Mouse (Mus musculus) kidney, adult 2 months (tissue): ENCODE data around the gene Parp2. TPM values are rescaled to one million over a fixed set of nuclear protein-coding genes. Genes with fewer than 3 reads are reported as not detected.
"Not testable (repeated sequence)": the region's sequence is repeated elsewhere in the genome, so short reads cannot be mapped to it uniquely, and the experiment has no call there.

ENCODE experiments used
- DNase-seq: peaks from one replicate; pipeline ENCODE4 v3.0.0; 2021
- H3K27ac ChIP-seq: fragments of 200-500 bp; 2 replicates; pipeline ENCODE4 v1.5.1; 2012; ENCODE audit warnings: low read depth, low read length, control low read depth, inconsistent platforms; ENCODE audit not compliant: insufficient read depth
- H3K27me3 ChIP-seq: fragments of 200-500 bp; replicated peaks from 2 replicates; pipeline ENCODE4 v1.6.1; 2012; ENCODE audit warnings: mild to moderate bottlenecking, moderate library complexity, low read length, inconsistent platforms; ENCODE audit not compliant: control insufficient read depth, insufficient read depth
- H3K36me3 ChIP-seq: fragments of 200-500 bp; 2 replicates; pipeline ENCODE4 v1.6.1; 2012; ENCODE audit warnings: mild to moderate bottlenecking, moderate library complexity, low read length, inconsistent platforms; ENCODE audit not compliant: control insufficient read depth, insufficient read depth
- H3K4me1 ChIP-seq: fragments of 200-500 bp; 2 replicates; pipeline ENCODE4 v1.6.1; 2011; ENCODE audit warnings: low read length; ENCODE audit not compliant: control insufficient read depth, insufficient read depth
- H3K4me3 ChIP-seq: fragments of 200-500 bp; 2 replicates; pipeline ENCODE4 v1.5.1; 2011; ENCODE audit warnings: mild to moderate bottlenecking, low read depth, low read length, control low read depth; ENCODE audit not compliant: insufficient read depth
- CTCF ChIP-seq: fragments of 200-500 bp; conservative IDR thresholded peaks from 2 replicates; pipeline ENCODE4 v1.5.1; 2011; ENCODE audit warnings: low read depth, mild to moderate bottlenecking, control low read depth, low read length, moderate library complexity, mixed read lengths; ENCODE audit not compliant: insufficient read depth, insufficient read length
- POLR2A ChIP-seq: fragments of 200-500 bp; IDR thresholded peaks from one replicate; pipeline ENCODE4 v1.6.1; 2011; ENCODE audit warnings: low read depth, low read length, control low read depth
- WGBS: fragments of 180-500 bp; shearing (Covaris S2); methylation state at CpG from one replicate; pipeline ENCODE4 v1.1.7; 2018; 5-methylcytosine and 5-hydroxymethylcytosine counted together
- polyA plus RNA-seq: library from polyadenylated mRNA; depleted of rRNA; stranded (reverse); fragments of >200 nt; gene quantifications from 2 replicates; pipeline ENCODE4 v1.2.3, GENCODE M21; 2012

The Parp2 gene
- polyA plus RNA-seq, 1 experiment: 12.6 TPM

GRCm38 (mm10) chr14:50833964-50834363 lies 26.3 kb downstream of the Parp2 start:
- DNase-seq: peak; percentile 14
- Histone ChIP-seq H3K27ac (no peak overlapping the region), H3K4me3 (no peak overlapping the region), H3K27me3 (no peaks in the 10 kb centered on the region), H3K4me1 (no peaks in the 10 kb centered on the region), H3K36me3 (no peaks in the 10 kb centered on the region)
- TF ChIP-seq CTCF: no peak
- no peak for TF ChIP-seq POLR2A
- WGBS: 70% methylated on average over 10 of the region's 10 CpGs

- TF ChIP-seq POLR2A (no peak), CTCF (no peak)
- DNase-seq: no peak
- Histone ChIP-seq H3K27me3 (no peaks in the 10 kb centered on the region), H3K4me1 (no peaks in the 10 kb centered on the region), H3K36me3 (no peaks in the 10 kb centered on the region), H3K4me3 (no peak overlapping the region), H3K27ac (no peak overlapping the region)
- 50% methylated on average over 2 of the region's 2 CpGs for WGBS
These were observed 26.8 kb downstream of the Parp2 start for GRCm38 (mm10) chr14:50834435-50834834.

DNA sequence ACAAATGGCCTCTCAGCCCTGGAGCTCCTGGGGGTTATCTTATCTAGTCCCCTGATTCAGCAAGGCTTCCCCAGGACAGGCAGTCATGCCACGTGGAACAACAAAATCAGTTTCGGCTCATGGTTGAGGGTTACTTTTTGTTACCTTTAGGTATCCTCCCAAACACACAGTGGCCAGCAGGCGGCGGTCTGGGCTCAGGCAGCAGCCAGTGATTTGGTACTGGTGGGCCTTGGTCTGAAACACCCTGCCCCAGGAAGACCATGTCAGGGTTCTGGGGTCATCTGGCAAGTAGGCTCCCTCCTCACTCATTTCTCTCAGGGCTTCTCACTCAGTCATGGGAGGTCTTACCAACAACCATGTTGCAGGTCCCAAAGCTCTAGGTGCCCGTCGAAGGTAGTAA lies 29.6 kb downstream of the Parp2 start:
- H3K4me3 ChIP-seq: no peak overlapping the region
- no peak for DNase-seq
- H3K4me1 ChIP-seq: no peaks in the 10 kb centered on the region
- 62% methylated on average over 6 of the region's 6 CpGs for WGBS
- H3K36me3 ChIP-seq: no peaks in the 10 kb centered on the region
- TF ChIP-seq CTCF (no peak; the same call in 1 of the 2 replicates), POLR2A (no peak)
- no peaks in the 10 kb centered on the region for H3K27me3 ChIP-seq
- no peak overlapping the region for H3K27ac ChIP-seq

DNA sequence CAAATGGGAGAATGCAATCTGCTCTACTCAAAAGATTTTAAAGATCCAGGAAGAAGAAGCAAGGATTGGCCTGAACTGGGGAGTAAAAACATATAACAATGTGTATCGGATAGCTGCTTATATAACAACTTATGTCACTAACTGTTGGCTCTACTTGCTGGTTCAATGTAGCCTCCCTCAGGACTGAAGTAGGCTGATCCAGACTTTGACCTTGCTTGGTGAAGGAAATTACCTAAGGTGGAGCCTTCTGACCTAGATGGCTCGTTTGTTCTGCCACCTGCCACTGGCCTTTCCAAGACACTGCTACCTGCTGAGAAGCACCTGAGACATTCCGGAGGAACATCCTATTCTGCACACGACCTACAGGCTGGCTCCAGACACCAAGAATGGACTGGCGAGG lies 48.1 kb downstream of the Parp2 start:
- TF ChIP-seq CTCF: no peak
- no peak for TF ChIP-seq POLR2A
- Histone ChIP-seq H3K36me3 (peaks cover 9% of the 10 kb centered on the region), H3K4me3 (no peak overlapping the region), H3K27ac (no peak overlapping the region), H3K27me3 (no peaks in the 10 kb centered on the region), H3K4me1 (no peaks in the 10 kb centered on the region)
- WGBS: 79% methylated on average over 5 of the region's 5 CpGs
- no peak for DNase-seq

DNA sequence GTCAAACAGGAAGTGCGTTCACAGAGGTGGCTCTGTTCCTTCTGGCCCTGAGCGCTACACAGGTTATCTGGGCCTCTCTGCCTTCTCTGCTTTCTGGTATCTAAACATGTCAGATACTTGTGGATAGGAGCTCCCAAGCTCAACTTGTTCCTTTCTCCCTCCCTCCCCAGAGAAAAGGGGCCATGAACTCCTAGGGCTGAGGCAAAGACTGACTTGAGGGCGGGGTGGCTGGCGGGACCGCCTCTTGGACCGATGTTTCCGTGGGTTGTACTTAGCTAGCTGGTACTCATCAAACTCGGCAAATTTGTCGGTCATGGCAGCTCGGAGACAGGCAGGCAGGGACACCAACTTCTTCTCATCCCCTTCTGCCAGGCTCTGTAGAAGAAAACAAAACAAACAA lies 55.0 kb downstream of the Parp2 start:
- no peak for DNase-seq
- peaks cover 6% of the 10 kb centered on the region for H3K36me3 ChIP-seq
- TF ChIP-seq CTCF (no peak), POLR2A (no peak)
- H3K4me1 ChIP-seq: no peaks in the 10 kb centered on the region
- no peak overlapping the region for H3K27ac ChIP-seq
- no peak overlapping the region for H3K4me3 ChIP-seq
- 92% methylated on average over 10 of the region's 10 CpGs for WGBS
- H3K27me3 ChIP-seq: no peaks in the 10 kb centered on the region

DNA sequence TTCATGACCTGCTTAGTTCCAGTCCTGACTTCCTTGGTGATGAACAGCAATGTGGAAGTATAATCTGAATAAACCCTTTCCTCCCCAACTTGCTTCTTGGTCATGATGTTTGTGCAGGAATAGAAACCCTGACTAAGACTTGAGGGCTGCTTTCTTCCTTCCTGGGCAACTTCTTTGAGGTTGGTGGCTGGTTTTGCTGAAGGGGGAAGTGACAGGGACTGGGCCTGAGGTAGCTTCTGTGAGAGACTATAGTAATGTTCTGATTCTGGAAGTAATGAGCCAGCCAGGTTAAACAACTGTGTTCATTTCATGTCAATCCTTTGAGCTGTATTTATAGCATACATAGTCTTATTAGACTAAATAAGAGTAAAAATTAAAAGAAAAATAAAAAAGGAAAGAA lies 57.4 kb downstream of the Parp2 start:
- not testable (repeated sequence) for H3K4me1 ChIP-seq, H3K27ac ChIP-seq, DNase-seq, H3K27me3 ChIP-seq, H3K4me3 ChIP-seq, H3K36me3 ChIP-seq

DNA sequence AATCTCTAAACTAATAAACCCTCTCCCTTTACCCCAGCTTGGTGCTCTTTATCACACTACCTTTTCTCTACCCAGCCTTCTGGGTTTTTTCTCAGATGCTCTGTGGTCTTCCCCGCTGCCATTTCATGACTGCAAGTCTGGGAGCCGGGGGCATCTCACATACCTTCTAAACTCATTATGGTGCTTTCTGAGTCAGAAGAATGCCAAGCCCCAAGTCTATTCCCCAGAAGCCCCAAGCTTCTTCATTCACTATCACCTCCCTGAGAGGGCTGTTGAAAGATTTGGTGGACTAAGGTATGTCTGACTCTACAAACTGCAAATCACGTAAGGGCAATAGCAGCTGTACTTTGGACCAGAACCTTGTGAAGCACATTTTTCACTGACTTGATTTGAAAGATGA lies 59.3 kb downstream of the Parp2 start:
- Histone ChIP-seq H3K27ac (no peak overlapping the region), H3K4me1 (peaks cover 3% of the 10 kb centered on the region; the same call in 1 of the 2 replicates), H3K27me3 (no peaks in the 10 kb centered on the region), H3K36me3 (0 out of 2 replicates have a peak, but pooled peaks cover 3% of the 10 kb centered on the region), H3K4me3 (no peak overlapping the region)
- no peak for TF ChIP-seq POLR2A
- TF ChIP-seq CTCF: no peak
- WGBS: 78% methylated on average over 3 of the region's 3 CpGs
- no peak for DNase-seq

DNA sequence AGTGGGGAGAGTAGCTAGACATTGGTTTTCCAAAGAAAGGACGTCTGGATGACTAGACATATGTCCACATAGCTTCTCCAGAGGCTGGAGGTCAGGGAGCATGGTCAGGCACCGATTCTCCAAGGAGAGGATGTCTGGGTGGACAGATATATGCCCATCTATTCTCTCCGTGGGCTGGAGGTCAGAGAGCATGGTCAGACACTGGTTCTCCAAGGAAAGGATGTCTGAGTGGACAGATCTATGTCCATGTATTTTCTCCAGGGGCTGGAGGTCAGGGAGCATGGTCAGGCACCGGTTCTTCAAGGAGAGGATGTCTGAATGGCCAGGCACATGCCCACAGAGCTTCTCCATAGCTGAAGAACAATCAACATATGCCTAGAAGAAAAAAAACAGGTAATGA lies 60.6 kb downstream of the Parp2 start:
- TF ChIP-seq POLR2A (no peak), CTCF (no peak)
- Histone ChIP-seq H3K4me3 (no peak overlapping the region), H3K27ac (no peak overlapping the region), H3K27me3 (no peaks in the 10 kb centered on the region), H3K4me1 (peaks cover 3% of the 10 kb centered on the region; the same call in 1 of the 2 replicates), H3K36me3 (no peaks in the 10 kb centered on the region)
- DNase-seq: no peak
- 70% methylated on average over 4 of the region's 4 CpGs for WGBS
